Mouse (Mus musculus) c-Kit-positive CD71-positive TER-119-negative erythroid progenitor cells, embryonic 14.5 days (primary cell): ENCODE results near the gene Pdzd7.

ENCODE experiments used
- DNase-seq: peaks from one replicate; pipeline ENCODE4 v3.0.0-alpha.2; 2013; ENCODE audit warnings: low read depth

Pdzd7 gene

DNA sequence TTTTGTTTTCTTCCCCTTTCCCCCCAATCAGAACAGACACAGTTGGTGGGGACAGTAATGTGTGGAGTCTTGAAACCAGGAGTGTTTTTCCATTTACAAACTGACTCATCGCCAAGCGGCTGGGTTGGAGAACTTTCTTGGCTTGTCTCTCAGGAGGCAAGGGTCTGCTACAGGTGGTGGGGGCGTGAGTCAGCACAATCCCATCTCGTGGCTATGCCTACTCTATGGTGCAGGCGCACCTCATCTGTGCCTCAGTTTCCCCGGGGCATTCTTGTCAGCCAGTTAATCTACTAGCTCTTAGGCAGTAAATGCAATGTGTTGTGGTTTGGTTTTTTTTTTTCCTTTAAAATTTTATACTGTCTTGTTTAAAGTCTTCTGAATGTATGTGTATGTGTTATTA is 62.2 kb downstream of the Pdzd7 start:
- no peak for DNase-seq

DNA sequence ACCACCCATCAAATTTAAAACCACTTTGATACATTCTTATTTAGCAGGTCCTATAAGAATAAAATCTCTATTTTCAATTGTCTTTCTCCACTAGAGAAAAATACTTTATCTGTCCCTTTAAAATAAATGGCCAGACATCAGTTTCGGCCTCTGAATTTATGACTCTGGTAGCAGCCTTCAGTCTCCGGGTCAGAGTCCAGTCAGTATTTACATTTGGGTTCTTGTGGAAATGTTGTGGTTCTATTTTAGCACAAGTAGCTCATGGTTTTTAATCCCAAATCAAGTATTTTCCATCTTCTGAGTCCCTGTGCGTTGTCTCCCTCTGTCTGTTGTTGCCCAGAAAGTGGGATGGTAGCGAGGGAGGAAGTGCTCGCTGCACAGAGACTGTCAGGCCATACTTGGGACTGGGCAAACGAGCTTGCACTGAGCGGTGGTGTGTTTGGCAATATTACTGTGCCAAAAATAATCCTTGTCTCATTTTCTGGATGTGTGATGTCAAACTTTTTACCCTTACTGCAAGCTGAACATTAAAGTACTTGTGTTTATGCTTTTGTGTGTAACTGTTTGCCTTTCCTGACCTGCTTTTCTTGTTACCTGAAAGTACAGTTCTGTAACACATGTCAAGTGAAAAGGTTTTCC is 62.9 kb downstream of the Pdzd7 start:
- no peak for DNase-seq

DNA sequence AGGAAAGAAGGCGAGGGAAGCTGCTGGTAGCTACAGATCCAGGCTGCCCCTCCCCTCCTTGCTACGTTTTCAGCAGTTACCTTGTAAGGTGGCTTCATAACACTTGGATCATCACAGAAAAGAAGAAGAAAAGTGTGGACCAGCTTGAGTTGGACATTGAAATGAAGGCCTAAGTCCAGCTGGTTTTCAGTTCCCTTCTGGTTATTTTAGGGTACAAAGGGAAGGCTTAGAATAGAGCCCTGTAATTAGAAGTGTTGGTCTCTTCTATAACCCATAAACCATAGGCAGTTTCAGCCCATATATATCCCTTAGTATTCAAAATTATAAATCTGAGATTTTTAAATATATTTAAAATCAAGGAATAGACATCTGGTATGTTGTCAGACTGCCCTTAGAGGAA is 64.7 kb downstream of the Pdzd7 start:
- DNase-seq: no peak

DNA sequence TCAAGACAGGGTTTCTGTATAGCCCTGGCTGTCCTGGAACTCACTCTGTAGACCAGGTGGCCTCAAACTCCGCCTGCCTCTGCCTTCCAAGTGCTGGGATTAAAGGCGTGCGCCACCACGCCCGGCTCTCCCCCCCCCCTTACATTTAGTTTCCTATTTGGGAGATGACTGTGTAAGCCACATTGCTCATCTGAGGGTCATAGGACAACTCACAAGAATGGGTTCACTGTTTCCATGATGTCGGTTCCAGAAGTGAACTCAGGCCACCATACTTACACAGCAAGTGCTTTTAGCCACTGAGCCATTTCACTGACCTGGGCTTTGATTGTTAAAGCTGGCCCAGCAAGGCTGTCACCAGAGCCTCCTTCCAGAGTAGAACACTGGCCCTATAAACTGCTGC is 68.4 kb downstream of the Pdzd7 start:
- no peak for DNase-seq
